Mouse (Mus musculus) liver, embryonic 18 days (tissue): ENCODE measurements around the gene Gm7138. TPM values are rescaled to one million over a fixed set of nuclear protein-coding genes. Genes with fewer than 3 reads are reported as not detected.

ENCODE experiments used
- polyA plus RNA-seq: library from polyadenylated mRNA; depleted of rRNA; stranded (reverse); fragments of >200 nt; gene quantifications from 2 replicates; pipeline ENCODE4 v1.2.3, GENCODE M21; 2012; rRNA removed

Gm7138 gene
- not detected in 2 replicates for polyA plus RNA-seq

GRCm38 (mm10) chr10:77776844-77777243 is at the start of gene Gm7138:
Gene Gm7138, minus strand, starts transcription at chr10:77776944.

GRCm38 (mm10) chr10:77814382-77814781 is 37.6 kb upstream of the Gm7138 start, which contains the start of gene Gm2696:
Gene Gm2696, plus strand, starts transcription at chr10:77814682.

GRCm38 (mm10) chr10:77811743-77812142 is 35.0 kb upstream of the Gm7138 start, which contains the start of gene Gm9507:
Gene Gm9507, minus strand, starts transcription at chr10:77811843.

GRCm38 (mm10) chr10:77798921-77799508 is 22.3 kb upstream of the Gm7138 start, which contains the start of gene Gm19668:
Gene Gm19668, minus strand, starts transcription at chr10:77799133.

GRCm38 (mm10) chr10:77794976-77795375 is 18.2 kb upstream of the Gm7138 start, which contains the start of gene Gm9639:
Gene Gm9639, minus strand, starts transcription at chr10:77795076.

GRCm38 (mm10) chr10:77787876-77788275 is 11.1 kb upstream of the Gm7138 start, which contains the start of gene Gm7137:
Gene Gm7137, minus strand, starts transcription at chr10:77788200.

GRCm38 (mm10) chr10:77782442-77782841 is 5.7 kb upstream of the Gm7138 start, which contains the start of gene Gm3250:
Gene Gm3250, minus strand, starts transcription at chr10:77782542.

GRCm38 (mm10) chr10:77771225-77771624 is 5.5 kb downstream of the Gm7138 start, which contains the start of gene Gm3238:
Gene Gm3238, minus strand, starts transcription at chr10:77771325.

GRCm38 (mm10) chr10:77759582-77759981 is 17.2 kb downstream of the Gm7138 start, which contains the start of gene Gm3233:
Gene Gm3233, minus strand, starts transcription at chr10:77759682.

GRCm38 (mm10) chr10:77751254-77751653 is 25.5 kb downstream of the Gm7138 start, which contains the start of gene Gm9736:
Gene Gm9736, minus strand, starts transcription at chr10:77751354.

GRCm38 (mm10) chr10:77741924-77742688 is 34.6 kb downstream of the Gm7138 start, which contains the start of gene Gm18596:
Gene Gm18596, minus strand, starts transcription at chr10:77742638.

Other genes with a start within 250 kb of the Gm7138 start
- 25.0 and 31.3 TPM in 2 replicates for gene Itgb2, start 246.7 kb downstream of the Gm7138 start, polyA plus RNA-seq
- 77.8 TPM in 2 replicates for gene Pttg1ip, start 195.2 kb downstream of the Gm7138 start, polyA plus RNA-seq
- 123 and 134 TPM in 2 replicates for gene Sumo3, start 170.8 kb downstream of the Gm7138 start, polyA plus RNA-seq
- gene Gm49325, start 170.7 kb downstream of the Gm7138 start, polyA plus RNA-seq: 0.16 TPM in 1 of 2 replicates, not detected in the other
- 22.9 and 27.2 TPM in 2 replicates for gene Ube2g2, start 154.7 kb downstream of the Gm7138 start, polyA plus RNA-seq
- 0.10 and 0.12 TPM in 2 replicates for gene Tspear, start 90.4 kb downstream of the Gm7138 start, polyA plus RNA-seq
- gene Gm19402, start 86.2 kb downstream of the Gm7138 start, polyA plus RNA-seq: not detected in 2 replicates
- gene Gm9508, start 79.7 kb downstream of the Gm7138 start, polyA plus RNA-seq: not detected in 2 replicates
- gene Gm10272, start 70.3 kb downstream of the Gm7138 start, polyA plus RNA-seq: not detected in 2 replicates
- not detected in 2 replicates for gene Gm10024, start 65.5 kb downstream of the Gm7138 start, polyA plus RNA-seq
- gene Gm10142, start 61.1 kb downstream of the Gm7138 start, polyA plus RNA-seq: not detected in 2 replicates
- not detected in 2 replicates for gene Krtap12-1, start 56.3 kb downstream of the Gm7138 start, polyA plus RNA-seq
- gene Gm10100, start 50.5 kb downstream of the Gm7138 start, polyA plus RNA-seq: not detected in 2 replicates
- not detected in 2 replicates for gene Gm18596, start 34.3 kb downstream of the Gm7138 start, polyA plus RNA-seq
- gene Gm9736, start 25.6 kb downstream of the Gm7138 start, polyA plus RNA-seq: not detected in 2 replicates
- gene Gm3233, start 17.3 kb downstream of the Gm7138 start, polyA plus RNA-seq: not detected in 2 replicates
- not detected in 2 replicates for gene Gm3238, start 5.6 kb downstream of the Gm7138 start, polyA plus RNA-seq
- not detected in 2 replicates for gene Gm3250, start 5.6 kb upstream of the Gm7138 start, polyA plus RNA-seq
- not detected in 2 replicates for gene Gm7137, start 11.3 kb upstream of the Gm7138 start, polyA plus RNA-seq
- not detected in 2 replicates for gene Gm9639, start 18.1 kb upstream of the Gm7138 start, polyA plus RNA-seq
- gene Gm19668, start 22.2 kb upstream of the Gm7138 start, polyA plus RNA-seq: not detected in 2 replicates
- gene Gm9507, start 34.9 kb upstream of the Gm7138 start, polyA plus RNA-seq: not detected in 2 replicates
- gene Gm2696, start 37.7 kb upstream of the Gm7138 start, polyA plus RNA-seq: not detected in 2 replicates
- not detected in 2 replicates for gene Krtap10-4, start 50.2 kb upstream of the Gm7138 start, polyA plus RNA-seq
- not detected in 2 replicates for gene Krtap10-10, start 59.0 kb upstream of the Gm7138 start, polyA plus RNA-seq
- gene Gm36176, start 69.9 kb upstream of the Gm7138 start, polyA plus RNA-seq: not detected in 2 replicates
- not detected in 2 replicates for gene Gm10318, start 75.9 kb upstream of the Gm7138 start, polyA plus RNA-seq
- gene Gm3285, start 85.0 kb upstream of the Gm7138 start, polyA plus RNA-seq: not detected in 2 replicates
- gene Lrrc3, start 125.6 kb upstream of the Gm7138 start, polyA plus RNA-seq: 17.4 and 18.2 TPM in 2 replicates
- 9.9 and 16.6 TPM in 2 replicates for gene Trpm2, start 193.6 kb upstream of the Gm7138 start, polyA plus RNA-seq
- gene 1810043G02Rik, start 201.6 kb upstream of the Gm7138 start, polyA plus RNA-seq: 4.6 and 5.0 TPM in 2 replicates
- 52.9 and 54.7 TPM in 2 replicates for gene Pfkl, start 233.1 kb upstream of the Gm7138 start, polyA plus RNA-seq